9 mouse cellular contexts compared by ENCODE assay signal in the genomic region with DNA sequence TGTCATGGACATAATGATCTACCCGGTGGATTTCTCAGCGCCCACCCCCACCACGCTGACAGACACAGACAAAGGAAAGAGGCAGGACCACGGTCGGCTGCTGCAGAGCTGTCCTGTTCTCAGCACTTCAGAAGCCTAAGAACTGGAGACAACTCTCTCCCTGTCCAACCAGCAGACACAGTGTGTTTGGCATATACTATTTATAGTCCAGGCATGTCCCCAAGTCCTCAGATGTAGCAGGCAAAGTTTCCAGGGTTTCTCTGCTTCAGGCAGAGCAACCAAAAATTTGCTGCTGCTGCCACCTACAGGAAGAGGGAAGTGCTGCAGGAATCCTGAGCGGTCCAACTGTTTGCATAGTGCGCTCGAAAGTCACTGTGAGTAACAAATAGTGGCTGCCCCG. TPM values are rescaled to one million over a fixed set of nuclear protein-coding genes. Genes with fewer than 3 reads are reported as not detected.
DNase-seq lines count a peak whose midpoint lies in the region; ATAC-seq and TF ChIP-seq lines count a peak whose summit lies in the region.
"Had no signal": no experiment of that assay in that cellular context is flagged by ENCODE, and none has a peak within 500 bp of the region (broad histone marks: within the 10 kb centered on the region; RNA-seq: fewer than 3 reads in every experiment).

No protein-coding gene starts in this region.

- no peak overlapping the region for H3K4me2 ChIP-seq in hindbrain, postnatal 0 days (ENCODE audit: low read depth, low read length)

- H3K27ac ChIP-seq in hindbrain, postnatal 0 days: no peak overlapping the region
- H3K27ac ChIP-seq in limb, embryonic 10.5 days: no peak overlapping the region

- peaks cover 3% of the 10 kb centered on the region; the same call in 1 of the 2 replicates for H3K4me1 ChIP-seq in hindbrain, postnatal 0 days (ENCODE audit: insufficient read depth, low read length)
- H3K4me1 ChIP-seq in limb, embryonic 10.5 days: peaks cover 11% of the 10 kb centered on the region; the same call in 1 of the 2 replicates

- no peak overlapping the region for H3K9ac ChIP-seq in hindbrain, postnatal 0 days (replicated peaks; ENCODE audit: low read length)

- peak; percentile 97 for TF ChIP-seq CTCF in hindbrain, postnatal 0 days (IDR thresholded peaks at IDR 0.05; ENCODE audit: low read depth)

- H3K36me3 ChIP-seq in hindbrain, postnatal 0 days (ENCODE audit: insufficient read depth, low read length): no peaks in the 10 kb centered on the region
- H3K36me3 ChIP-seq in limb, embryonic 10.5 days: no peaks in the 10 kb centered on the region

- peak; percentile 69; the same call in 1 of the 2 replicates for ATAC-seq in common myeloid progenitor, adult 5-6 weeks (replicated peaks; ENCODE audit: low read depth, poor library complexity, severe bottlenecking)
- peak; percentile 91 for ATAC-seq in hindbrain, postnatal 0 days

- H3K9me3 ChIP-seq in hindbrain, postnatal 0 days (ENCODE audit: low read length): no peaks in the 10 kb centered on the region
- no peaks in the 10 kb centered on the region for H3K9me3 ChIP-seq in limb, embryonic 10.5 days (replicated peaks)

- H3K27me3 ChIP-seq in hindbrain, postnatal 0 days (ENCODE audit: insufficient read depth, low read length): no peaks in the 10 kb centered on the region
- H3K27me3 ChIP-seq in limb, embryonic 10.5 days (ENCODE audit: low read depth, poor library complexity, severe bottlenecking): peaks cover 15% of the 10 kb centered on the region

- DNase-seq in 416B (ENCODE audit: low read depth) (peak; percentile 52), ZHBTc4 (ENCODE audit: low read depth, low spot score) (peak; percentile 80)
- DNase-seq in gastrocnemius, adult 8-10 months (ENCODE audit: low spot score in 2 of 2): peak; percentile 47 to 53
- peak; percentile 94 for DNase-seq in hindbrain, postnatal 0 days (ENCODE audit: low spot score)
- peak; percentile 81 for DNase-seq in limb, embryonic 10.5 days (ENCODE audit: low spot score)
- peak; percentile 18 for DNase-seq in naive thymus-derived CD4-positive, alpha-beta T cell, adult 2 months (ENCODE audit: low read depth)
- peak; percentile 63 for DNase-seq in thymus, postnatal 4 days

- 21% methylated on average over 9 of the region's 9 CpGs for WGBS in hindbrain, postnatal 0 days
- 46% methylated on average over 9 of the region's 9 CpGs for WGBS in limb, embryonic 10.5 days

- H3K4me3 ChIP-seq in hindbrain, postnatal 0 days (ENCODE audit: low read length): no peak overlapping the region
- H3K4me3 ChIP-seq in limb, embryonic 10.5 days: no peak overlapping the region
- H3K4me3 ChIP-seq: erythroblast, embryonic 14.5 days had no signal

RNA-seq across cellular contexts. Expression of a gene that starts 11.3 kb away (rescaled TPM):
- not detected in 2 replicates for total RNA-seq in common myeloid progenitor, adult 5-6 weeks (2017)
- total RNA-seq in gastrocnemius, adult 8-10 months (2022): 1 to 10 TPM; 2.2 to 5.9 (median 4.6) TPM
- total RNA-seq in hindbrain, postnatal 0 days (2014; rRNA removed): 0.52 and 6.8 TPM in 2 replicates
- polyA plus RNA-seq in hindbrain, postnatal 0 days (2015; fragmentation: Nextera tagmentation; extraction: Ambion mirVana): 0.42 and 1.6 TPM in 2 replicates
- not detected in 2 replicates for polyA plus RNA-seq in limb, embryonic 10.5 days (2016; fragmentation: Nextera tagmentation; extraction: Ambion mirVana)
- polyA plus RNA-seq: erythroblast, embryonic 14.5 days had no signal

RNA-seq across cellular contexts. Expression of a gene that starts 51.7 kb away (rescaled TPM):
- not detected in 2 replicates for total RNA-seq in common myeloid progenitor, adult 5-6 weeks (2017)
- total RNA-seq in gastrocnemius, adult 8-10 months (2022): under 1 TPM in 1 of 4 experiments, not detected in 3; 0.10 TPM
- total RNA-seq in hindbrain, postnatal 0 days (2014; rRNA removed): 248 and 251 TPM in 2 replicates
- 155 TPM in 2 replicates for polyA plus RNA-seq in hindbrain, postnatal 0 days (2015; fragmentation: Nextera tagmentation; extraction: Ambion mirVana)
- polyA plus RNA-seq in limb, embryonic 10.5 days (2016; fragmentation: Nextera tagmentation; extraction: Ambion mirVana): 1.2 and 1.3 TPM in 2 replicates
- polyA plus RNA-seq: erythroblast, embryonic 14.5 days had no signal

Comparison
In these comparisons a context has a peak if more than half of its experiments do, and no peak if none do; other contexts are left out.
1. DNase-seq: peak in every context shown above with its lines; median percentile 94 in hindbrain, postnatal 0 days; 81 in limb, embryonic 10.5 days; 80 in ZHBTc4; 63 in thymus, postnatal 4 days; 52 in 416B; 50 in gastrocnemius, adult 8-10 months; 18 in naive thymus-derived CD4-positive, alpha-beta T cell, adult 2 months.
2. RNA of a gene that starts 51.7 kb away (total RNA-seq): 248 to 251 TPM in hindbrain, postnatal 0 days; 0.10 TPM in gastrocnemius, adult 8-10 months and not detected in common myeloid progenitor, adult 5-6 weeks; every median in the first group is over 100 times any median in the second.